Mouse (Mus musculus) liver, adult 2 months (tissue): ENCODE data around the gene Btbd8. TPM values are rescaled to one million over a fixed set of nuclear protein-coding genes. Genes with fewer than 3 reads are reported as not detected.

Source experiments
- DNase-seq: peaks from one replicate; pipeline ENCODE4 v3.0.0-alpha.2; 2011; ENCODE audit warnings: low read depth, low spot score; ENCODE audit errors: extremely low read depth
- H3K27ac ChIP-seq: fragments of 200-500 bp; replicated peaks from 2 replicates; pipeline ENCODE4 v1.5.1; 2012; ENCODE audit warnings: low read depth, mild to moderate bottlenecking, control low read depth, inconsistent platforms, low read length; ENCODE audit not compliant: insufficient read depth
- H3K27me3 ChIP-seq: fragments of 200-500 bp; 2 replicates; pipeline ENCODE4 v1.6.1; 2012; ENCODE audit warnings: mild to moderate bottlenecking, moderate library complexity, low read length, inconsistent platforms; ENCODE audit not compliant: control insufficient read depth, insufficient read depth
- H3K36me3 ChIP-seq: fragments of 200-500 bp; 2 replicates; pipeline ENCODE4 v1.6.1; 2012; ENCODE audit warnings: low read length, inconsistent platforms; ENCODE audit not compliant: control insufficient read depth, insufficient read depth
- H3K4me1 ChIP-seq: fragments of 200-500 bp; 2 replicates; pipeline ENCODE4 v1.6.1; 2011; ENCODE audit warnings: low read length; ENCODE audit not compliant: control insufficient read depth, insufficient read depth
- H3K4me3 ChIP-seq: fragments of 200-500 bp; 2 replicates; pipeline ENCODE4 v1.5.1; 2011; ENCODE audit warnings: low read depth, mild to moderate bottlenecking, control low read depth, low read length, moderate library complexity; ENCODE audit not compliant: insufficient read depth
- H3K79me2 ChIP-seq: fragments of 200-500 bp; 2 replicates; pipeline ENCODE4 v1.6.1; 2012; ENCODE audit warnings: inconsistent platforms, mild to moderate bottlenecking, low read length, moderate library complexity; ENCODE audit not compliant: control insufficient read depth, insufficient read depth
- H3K9ac ChIP-seq: fragments of 200-500 bp; 2 replicates; pipeline ENCODE4 v1.6.1; 2012; ENCODE audit warnings: low read depth, mild to moderate bottlenecking, control low read depth, inconsistent platforms, low read length
- CTCF ChIP-seq: fragments of 200-500 bp; IDR thresholded peaks from 2 replicates; pipeline ENCODE4 v1.5.1; 2011; ENCODE audit warnings: low read depth, low read length, control low read depth
- POLR2A ChIP-seq: fragments of 200-500 bp; IDR thresholded peaks from 2 replicates; pipeline ENCODE4 v1.6.1; 2011; ENCODE audit warnings: low read length, control low read depth; ENCODE audit not compliant: insufficient read depth; ENCODE audit errors: extremely low read depth
- WGBS: fragments of 180-500 bp; shearing (Covaris S2); methylation state at CpG from one replicate; pipeline ENCODE4 v1.1.7; 2018; 5-methylcytosine and 5-hydroxymethylcytosine counted together
- polyA plus RNA-seq: library from polyadenylated mRNA; depleted of rRNA; stranded (reverse); fragments of >200 nt; gene quantifications from 2 replicates; pipeline ENCODE4 v1.2.3, GENCODE M21; 2012; rRNA removed
- total RNA-seq: library from RNA; depleted of rRNA; stranded (reverse); fragments of >200 nt; gene quantifications from 2 replicates; pipeline ENCODE4 v1.2.3, GENCODE M21; 2014; rRNA removed

Gene Btbd8
- total RNA-seq (2.1 and 3.4 TPM in 2 replicates), polyA plus RNA-seq (0.33 and 0.37 TPM in 2 replicates)

GRCm38 (mm10) chr5:107437464-107438281, at the start of gene Btbd8:
TSS of gene Btbd8 (plus strand) at chr5:107437997.
- Histone ChIP-seq H3K79me2 (no peaks in the 10 kb centered on the region), H3K27me3 (no peaks in the 10 kb centered on the region), H3K9ac (peak within 1 kb of the TSS; percentile 93), H3K36me3 (no peaks in the 10 kb centered on the region), H3K27ac (peak within 1 kb of the TSS; percentile 66), H3K4me3 (peak within 1 kb of the TSS; percentile 82), H3K4me1 (peaks cover 5% of the 10 kb centered on the region; the same call in 1 of the 2 replicates)
- under 1% methylated on average over 51 of the region's 51 CpGs for WGBS
- TF ChIP-seq CTCF = no peak
- 0 out of 2 replicates have a peak, but pooled peaks have one; percentile 24 for TF ChIP-seq POLR2A
- peak; percentile 87 for DNase-seq

- WGBS = 98% methylated on average over 2 of the region's 2 CpGs
- TF ChIP-seq CTCF = no peak
- no peak for TF ChIP-seq POLR2A
- Histone ChIP-seq H3K27ac (no peak overlapping the region), H3K36me3 (no peaks in the 10 kb centered on the region), H3K9ac (no peak overlapping the region), H3K4me3 (no peak overlapping the region), H3K4me1 (no peaks in the 10 kb centered on the region), H3K79me2 (no peaks in the 10 kb centered on the region), H3K27me3 (no peaks in the 10 kb centered on the region)
- DNase-seq = no peak
Observed at GRCm38 (mm10) chr5:107389373-107389772, 48.4 kb upstream of the Btbd8 start.

GRCm38 (mm10) chr5:107394437-107394836, 43.4 kb upstream of the Btbd8 start:
- no peaks in the 10 kb centered on the region for H3K27me3 ChIP-seq
- no peak overlapping the region for H3K27ac ChIP-seq
- no peaks in the 10 kb centered on the region; the same call in 1 of the 2 replicates for H3K36me3 ChIP-seq
- H3K4me3 ChIP-seq = no peak overlapping the region
- H3K4me1 ChIP-seq = no peaks in the 10 kb centered on the region
- TF ChIP-seq POLR2A (no peak), CTCF (no peak)
- H3K79me2 ChIP-seq = no peaks in the 10 kb centered on the region
- WGBS = 81% methylated on average over 2 of the region's 2 CpGs
- DNase-seq = no peak
- H3K9ac ChIP-seq = no peak overlapping the region

GRCm38 (mm10) chr5:107402436-107402835, 35.4 kb upstream of the Btbd8 start, which contains the start of gene Ephx4:
TSS of gene Ephx4 (plus strand) at chr5:107402736.
- WGBS = 36% methylated on average over 5 of the region's 5 CpGs
- Histone ChIP-seq H3K36me3 (no peaks in the 10 kb centered on the region), H3K27me3 (peaks cover 11% of the 10 kb centered on the region), H3K27ac (no peak within 1 kb of the TSS), H3K9ac (peak within 1 kb of the TSS; percentile 32; the same call in 1 of the 2 replicates), H3K4me3 (peak within 1 kb of the TSS; percentile 49), H3K79me2 (no peaks in the 10 kb centered on the region), H3K4me1 (no peaks in the 10 kb centered on the region)
- DNase-seq = no peak
- TF ChIP-seq CTCF = no peak
- TF ChIP-seq POLR2A = no peak

GRCm38 (mm10) chr5:107403011-107403946, 34.5 kb upstream of the Btbd8 start:
- 2% methylated on average over 80 of the region's 80 CpGs for WGBS
- Histone ChIP-seq H3K79me2 (no peaks in the 10 kb centered on the region), H3K27ac (no peak overlapping the region), H3K9ac (peak overlapping the region; percentile 32; the same call in 1 of the 2 replicates), H3K4me3 (peak overlapping the region; percentile 49), H3K36me3 (no peaks in the 10 kb centered on the region), H3K27me3 (peaks cover 11% of the 10 kb centered on the region), H3K4me1 (no peaks in the 10 kb centered on the region)
- TF ChIP-seq POLR2A (no peak), CTCF (no peak)
- DNase-seq = no peak
